Mouse (Mus musculus) lung, adult 10 weeks (tissue): ENCODE data around the gene S100a3. TPM values are rescaled to one million over a fixed set of nuclear protein-coding genes. Genes with fewer than 3 reads are reported as not detected.

Source experiments
- polyA plus RNA-seq: library from polyadenylated mRNA; stranded (reverse); fragments of 350-450 nt; fragmentation: Illumina TruSeq; extraction: RNeasy Lipid Tissue Mini Kit (QIAGEN cat#74804); gene quantifications from one replicate; pipeline ENCODE4 v1.2.3, GENCODE M21; 2014; ENCODE audit warnings: low read depth, low replicate concordance; ENCODE audit not compliant: insufficient read depth

The S100a3 gene
- polyA plus RNA-seq = 1.1 TPM

GRCm38 (mm10) chr3:90560008-90560628 lies at the start of gene S100a3:
Gene S100a3 (plus strand): TSS chr3:90560578.

GRCm38 (mm10) chr3:90513796-90514590 lies 46.4 kb upstream of the S100a3 start, which contains the start of the genes S100a1 and S100a13:
Gene S100a1 (minus strand): TSS chr3:90514392.
Gene S100a13 (plus strand): TSS chr3:90514435.

DNA sequence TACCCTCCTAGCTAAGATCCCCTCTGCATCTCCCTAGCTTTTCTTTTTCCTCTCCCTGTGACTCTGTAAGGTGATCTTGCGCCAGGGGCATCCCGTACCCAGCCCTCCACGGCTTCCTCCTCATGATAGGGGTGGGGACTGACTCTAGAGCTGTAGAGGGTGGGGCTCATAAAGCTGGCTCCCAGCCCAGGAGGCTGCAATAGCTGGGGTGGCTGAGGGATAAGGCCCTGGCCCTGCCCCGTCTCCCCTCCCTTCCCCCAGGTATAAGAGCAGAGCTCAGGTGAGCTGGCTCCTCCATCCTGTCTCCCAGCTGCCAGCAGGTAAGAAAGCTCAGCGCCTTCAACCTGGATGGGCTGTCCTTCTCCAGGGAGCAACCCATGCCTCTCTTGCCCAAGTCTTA lies 33.8 kb upstream of the S100a3 start, which contains the start of gene S100a14:
Gene S100a14, plus strand, starts transcription at position 277 of the 400 bp plus-strand sequence.

GRCm38 (mm10) chr3:90537141-90537904 lies 23.1 kb upstream of the S100a3 start, which contains the start of gene S100a16:
Gene S100a16 (plus strand): TSS chr3:90537254.

GRCm38 (mm10) chr3:90589947-90590346 lies 29.6 kb downstream of the S100a3 start, which contains the start of gene S100a2:
Gene S100a2 (plus strand): TSS chr3:90590247.

DNA sequence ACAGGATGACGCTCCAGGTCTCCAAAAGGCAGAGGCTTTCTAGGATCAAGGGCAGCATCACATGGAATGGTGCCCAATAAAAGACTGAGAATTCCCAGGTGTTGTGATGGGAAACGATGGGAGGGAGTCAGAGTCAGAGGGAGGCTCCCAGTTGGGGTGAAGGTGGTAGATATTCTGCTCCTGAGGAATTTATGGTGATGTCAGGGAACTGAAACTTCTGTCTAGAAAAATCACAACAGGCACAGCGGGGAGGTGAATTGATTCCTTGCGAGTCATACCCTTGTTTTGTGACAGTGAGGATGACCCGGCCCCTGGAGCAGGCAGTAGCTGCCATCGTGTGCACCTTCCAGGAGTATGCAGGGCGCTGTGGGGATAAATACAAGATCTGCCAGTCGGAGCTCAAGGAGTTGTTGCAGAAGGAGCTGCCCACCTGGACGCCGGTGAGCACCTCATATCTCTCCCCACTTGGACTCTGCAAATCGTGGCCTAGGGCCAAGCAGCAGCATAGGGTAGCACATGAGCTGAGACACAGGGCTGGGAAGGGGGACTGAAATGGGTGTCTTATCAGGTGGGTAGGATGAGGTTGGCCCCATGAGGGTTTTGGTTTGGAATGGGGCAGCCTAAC lies 41.2 kb downstream of the S100a3 start, which contains the start of gene Gm42674:
Gene Gm42674, plus strand, starts transcription at position 419 of the 625 bp plus-strand sequence.

GRCm38 (mm10) chr3:90603623-90604022 lies 43.2 kb downstream of the S100a3 start, which contains the start of gene S100a4:
Gene S100a4 (plus strand): TSS chr3:90603771.

DNA sequence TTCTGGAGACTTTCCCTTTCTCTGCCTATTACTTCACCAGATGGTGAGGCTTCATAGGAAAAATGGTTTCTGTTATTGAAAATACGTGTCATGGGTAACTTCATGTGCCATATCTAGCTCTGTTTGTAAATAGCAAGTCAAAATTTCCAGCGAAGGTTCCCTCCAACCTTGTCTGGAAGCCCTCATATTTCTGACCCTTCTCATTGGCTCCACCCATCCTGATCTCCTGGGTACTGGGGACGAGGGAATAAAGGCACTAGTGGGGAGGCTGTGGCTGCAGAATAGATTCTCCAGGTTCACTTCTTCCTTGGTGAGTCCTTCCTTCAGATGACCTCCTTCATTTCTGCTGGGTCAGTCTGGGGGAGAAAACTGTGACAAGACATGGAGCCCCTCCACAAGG lies 47.8 kb downstream of the S100a3 start, which contains the start of gene S100a5:
Gene S100a5, plus strand, starts transcription at position 301 of the 400 bp plus-strand sequence.

DNA sequence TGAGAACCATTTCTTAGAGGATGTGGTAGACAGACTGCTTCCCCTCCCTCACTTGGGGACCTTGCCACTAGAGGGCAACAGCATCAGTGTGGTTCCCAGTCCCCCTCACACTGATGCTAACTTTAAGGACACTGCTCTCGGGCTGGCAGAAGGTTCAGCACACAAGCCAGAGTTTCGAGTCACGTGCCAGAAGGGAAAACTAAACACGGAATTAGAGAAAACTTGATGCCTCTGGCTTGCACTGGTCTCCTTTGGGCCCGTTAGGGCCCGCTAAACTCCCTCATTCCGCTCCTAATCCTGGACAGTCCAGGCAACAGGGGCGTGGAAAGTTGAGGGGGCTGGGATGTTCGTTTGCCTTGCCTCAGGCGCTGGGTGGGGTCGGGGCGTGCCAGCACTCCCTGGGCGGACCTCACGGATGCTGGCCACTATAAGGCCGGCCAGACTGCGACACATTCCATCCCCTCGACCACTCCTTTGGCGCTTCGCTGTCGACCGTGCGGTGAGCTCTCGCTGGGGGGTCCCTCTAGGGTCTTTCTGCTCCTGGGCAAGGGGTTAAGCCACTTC lies 52.4 kb downstream of the S100a3 start, which contains the start of gene S100a6:
Gene S100a6, plus strand, starts transcription at position 155 of the 564 bp plus-strand sequence.

Other genes with a start within 250 kb of the S100a3 start
- 10.0 TPM for gene Slc27a3, start 170.6 kb upstream of the S100a3 start, polyA plus RNA-seq
- gene Ints3, start 127.0 kb upstream of the S100a3 start, polyA plus RNA-seq = 13.3 TPM
- gene Npr1, start 94.7 kb upstream of the S100a3 start, polyA plus RNA-seq = 45.6 TPM
- 48.9 TPM for gene Ilf2, start 84.5 kb upstream of the S100a3 start, polyA plus RNA-seq
- 47.6 TPM for gene Snapin, start 69.5 kb upstream of the S100a3 start, polyA plus RNA-seq
- gene Chtop, start 51.1 kb upstream of the S100a3 start, polyA plus RNA-seq = 88.2 TPM
- 381 TPM for gene S100a1, start 46.2 kb upstream of the S100a3 start, polyA plus RNA-seq
- 199 TPM for gene S100a13, start 46.1 kb upstream of the S100a3 start, polyA plus RNA-seq
- 25.7 TPM for gene S100a14, start 33.7 kb upstream of the S100a3 start, polyA plus RNA-seq
- gene S100a16, start 23.3 kb upstream of the S100a3 start, polyA plus RNA-seq = 329 TPM
- not detected for gene S100a2, start 29.7 kb downstream of the S100a3 start, polyA plus RNA-seq
- not detected for gene Gm42674, start 41.3 kb downstream of the S100a3 start, polyA plus RNA-seq
- gene S100a4, start 43.2 kb downstream of the S100a3 start, polyA plus RNA-seq = 223 TPM
- not detected for gene S100a5, start 47.9 kb downstream of the S100a3 start, polyA plus RNA-seq
- gene S100a6, start 52.3 kb downstream of the S100a3 start, polyA plus RNA-seq = 962 TPM
- gene S100a7a, start 93.4 kb downstream of the S100a3 start, polyA plus RNA-seq = 1.2 TPM
- gene S100a8, start 108.4 kb downstream of the S100a3 start, polyA plus RNA-seq = 241 TPM
- 368 TPM for gene S100a9, start 135.1 kb downstream of the S100a3 start, polyA plus RNA-seq
- not detected for gene Pglyrp4, start 166.3 kb downstream of the S100a3 start, polyA plus RNA-seq
- not detected for gene Gm5849, start 217.3 kb downstream of the S100a3 start, polyA plus RNA-seq